Mouse (Mus musculus) lung, embryonic 15.5 days (tissue): ENCODE results near the gene Saa4. TPM values are rescaled to one million over a fixed set of nuclear protein-coding genes. Genes with fewer than 3 reads are reported as not detected.
"Not testable (repeated sequence)": the region's sequence is repeated elsewhere in the genome, so short reads cannot be mapped to it uniquely, and the experiment has no call there.

Experiments
- ATAC-seq: fragments of 200-750 bp; cut with Nextera tagmentation; 2 replicates; pipeline ENCODE4 v1.8.0; 2017; ENCODE audit warnings: moderate number of reproducible peaks, borderline replicate concordance; ENCODE audit not compliant: low FRiP score, low TSS enrichment; ENCODE audit errors: extremely low read depth
- H3K27ac ChIP-seq: fragments of 300-500 bp; sonication (generic); 2 replicates; pipeline ENCODE4 v1.5.1; 2015; ENCODE audit warnings: moderate library complexity, mild to moderate bottlenecking, inconsistent platforms
- H3K27me3 ChIP-seq: fragments of 300-500 bp; sonication (generic); 2 replicates; pipeline ENCODE4 v1.6.1; 2015; ENCODE audit warnings: inconsistent platforms
- H3K36me3 ChIP-seq: fragments of 300-500 bp; sonication (generic); 2 replicates; pipeline ENCODE4 v1.6.1; 2015; ENCODE audit warnings: inconsistent platforms
- H3K4me1 ChIP-seq: fragments of 300-500 bp; sonication (generic); 2 replicates; pipeline ENCODE4 v1.6.1; 2015; ENCODE audit warnings: inconsistent platforms
- H3K4me2 ChIP-seq: fragments of 300-500 bp; sonication (generic); 2 replicates; pipeline ENCODE4 v1.6.1; 2015; ENCODE audit warnings: inconsistent platforms, mild to moderate bottlenecking, moderate library complexity
- H3K4me3 ChIP-seq: fragments of 300-500 bp; sonication (generic); 2 replicates; pipeline ENCODE4 v1.5.1; 2015; ENCODE audit warnings: mild to moderate bottlenecking, inconsistent platforms
- H3K9ac ChIP-seq: fragments of 300-500 bp; sonication (generic); 2 replicates; pipeline ENCODE4 v1.6.1; 2015; ENCODE audit warnings: inconsistent platforms
- H3K9me3 ChIP-seq: fragments of 300-500 bp; sonication (generic); 2 replicates; pipeline ENCODE4 v1.6.1; 2016; ENCODE audit warnings: inconsistent platforms
- WGBS: fragments of 180-500 bp; shearing (Covaris S2); methylation state at CpG from one replicate; pipeline ENCODE4 v1.1.7; 2015; 5-methylcytosine and 5-hydroxymethylcytosine counted together
- polyA plus RNA-seq: library from polyadenylated mRNA; unstranded; fragments of >200 nt; fragmentation: Nextera tagmentation; extraction: Ambion mirVana; gene quantifications from 2 replicates; pipeline ENCODE4 v1.2.1, GENCODE M21; 2015

The Saa4 gene
- polyA plus RNA-seq, 1 experiment from 2014 or later, result not detected

DNA sequence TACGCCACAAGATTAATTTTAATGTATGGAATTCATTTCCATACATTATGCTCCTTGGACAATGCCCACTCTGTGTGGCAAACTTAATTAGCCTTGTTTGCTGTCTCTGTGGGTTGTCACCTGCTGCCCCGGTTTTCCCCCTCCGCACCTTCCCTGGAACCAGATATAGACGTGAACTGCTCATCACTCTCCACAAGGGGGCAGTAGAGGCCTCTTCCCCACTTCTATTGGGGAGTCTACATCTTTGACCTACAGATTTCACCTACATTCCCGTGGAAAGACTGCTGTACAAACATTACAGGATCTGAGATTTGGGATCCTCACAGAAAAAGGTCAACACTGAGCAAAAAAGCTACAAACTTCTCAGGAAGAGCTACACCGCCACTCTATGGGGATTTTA is 17.9 kb downstream of the Saa4 start:
- WGBS, result 27% methylated on average over 6 of the region's 6 CpGs
- ATAC-seq, result no peak

DNA sequence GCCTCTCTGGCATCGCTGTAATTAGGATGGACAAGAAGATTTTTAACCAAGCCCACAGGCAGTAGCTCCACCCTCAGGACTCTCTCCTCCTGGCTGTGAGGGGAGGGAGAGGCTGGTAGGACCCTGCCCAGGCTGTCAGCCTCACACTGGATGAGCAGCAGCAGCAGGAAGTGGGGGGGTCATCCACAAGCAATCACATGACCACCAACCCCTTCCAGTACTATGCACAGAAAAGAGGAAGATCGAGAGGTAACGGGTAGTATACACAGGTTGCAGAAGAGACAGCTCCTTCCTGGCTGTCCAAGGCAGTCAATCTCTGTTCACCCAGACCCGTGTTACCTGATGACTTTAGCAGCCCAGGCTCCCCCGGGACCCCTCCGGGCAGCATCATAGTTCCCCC is 20.2 kb downstream of the Saa4 start:
- WGBS, result 56% methylated on average over 6 of the region's 6 CpGs
- Histone ChIP-seq H3K9me3 (no peaks in the 10 kb centered on the region), H3K36me3 (no peaks in the 10 kb centered on the region), H3K9ac (no peak overlapping the region), H3K27ac (no peak overlapping the region), H3K4me2 (no peak overlapping the region), H3K4me1 (peaks cover 21% of the 10 kb centered on the region), H3K27me3 (peaks cover 6% of the 10 kb centered on the region; the same call in 1 of the 2 replicates), H3K4me3 (no peak overlapping the region)
- ATAC-seq, result no peak

More for the DNA sequence above, 17.9 kb downstream of the Saa4 start:
- Histone ChIP-seq H3K4me2 (no peak overlapping the region), H3K27ac (no peak overlapping the region), H3K9me3 (no peaks in the 10 kb centered on the region), H3K4me1 (peaks cover 28% of the 10 kb centered on the region), H3K4me3 (no peak overlapping the region), H3K36me3 (no peaks in the 10 kb centered on the region), H3K9ac (no peak overlapping the region), H3K27me3 (peaks cover 22% of the 10 kb centered on the region; the same call in 1 of the 2 replicates)

DNA sequence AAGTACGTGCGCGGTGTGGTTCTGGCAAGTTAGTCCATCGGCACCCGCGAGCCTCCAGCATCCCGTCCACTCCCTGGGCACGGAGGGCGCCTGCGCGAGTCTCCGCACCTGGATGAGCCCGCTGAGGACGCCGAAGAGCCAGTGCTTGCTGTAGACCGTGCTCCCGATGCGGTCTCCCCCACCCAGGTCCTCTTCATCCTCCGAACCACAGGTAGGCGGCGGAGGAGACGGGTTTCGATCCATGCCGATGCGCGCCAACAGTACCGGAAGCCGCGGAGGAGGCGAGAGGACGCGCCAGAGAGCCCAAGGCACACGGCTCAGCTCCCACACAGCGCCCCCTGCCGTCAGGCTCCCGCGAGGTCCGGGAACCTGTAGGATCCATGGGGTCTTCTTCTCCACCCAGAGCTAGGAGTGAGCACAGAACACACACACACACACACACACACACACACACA is 22.0 kb downstream of the Saa4 start, which contains the start of gene Saal1:
Saal1 (minus strand) TSS at position 291 of the 455 bp plus-strand sequence.
- H3K4me1 ChIP-seq, result peaks cover 7% of the 10 kb centered on the region; the same call in 1 of the 2 replicates

DNA sequence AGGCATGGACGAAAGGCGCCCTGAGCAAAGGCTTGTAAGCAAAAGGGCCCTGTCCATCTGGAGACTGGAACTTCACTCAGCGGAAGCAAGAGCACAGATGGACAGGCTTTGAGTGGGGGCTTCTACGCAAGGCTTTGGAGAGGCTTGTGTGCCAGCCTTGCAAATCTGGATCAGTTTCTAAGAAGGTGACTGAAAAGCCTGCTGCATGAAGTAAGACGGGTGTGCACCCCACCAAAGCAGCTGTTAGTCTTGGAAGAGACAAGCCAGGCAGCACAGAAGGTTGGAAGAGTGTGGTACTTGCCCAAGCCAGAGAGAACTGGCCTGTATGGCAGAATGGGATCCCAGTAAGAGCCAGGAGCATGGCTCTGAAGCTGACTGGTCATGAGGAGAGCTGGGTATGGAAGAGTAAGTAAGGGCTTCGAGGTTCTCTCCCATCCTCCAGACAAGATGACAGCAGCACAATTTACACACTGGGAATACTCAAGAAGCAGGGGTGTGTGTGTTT is 31.8 kb downstream of the Saa4 start:
- Histone ChIP-seq H3K9me3 (no peaks in the 10 kb centered on the region), H3K9ac (no peak overlapping the region), H3K36me3 (peaks cover 86% of the 10 kb centered on the region), H3K4me3 (no peak overlapping the region), H3K27me3 (no peaks in the 10 kb centered on the region), H3K27ac (no peak overlapping the region), H3K4me1 (no peaks in the 10 kb centered on the region), H3K4me2 (no peak overlapping the region)
- ATAC-seq, result no peak
- 93% methylated on average over 6 of the region's 6 CpGs for WGBS

More for the DNA sequence above, 22.0 kb downstream of the Saa4 start, which contains the start of gene Saal1:
- Histone ChIP-seq H3K27ac (peak within 1 kb of the TSS; percentile 78), H3K9ac (peak within 1 kb of the TSS; percentile 92), H3K27me3 (peaks cover 6% of the 10 kb centered on the region; the same call in 1 of the 2 replicates), H3K36me3 (peaks cover 16% of the 10 kb centered on the region), H3K4me2 (peak within 1 kb of the TSS; percentile 55), H3K4me3 (peak within 1 kb of the TSS; percentile 87), H3K9me3 (no peaks in the 10 kb centered on the region)
- peak; percentile 97 for ATAC-seq
- under 1% methylated on average over 38 of the region's 38 CpGs for WGBS

DNA sequence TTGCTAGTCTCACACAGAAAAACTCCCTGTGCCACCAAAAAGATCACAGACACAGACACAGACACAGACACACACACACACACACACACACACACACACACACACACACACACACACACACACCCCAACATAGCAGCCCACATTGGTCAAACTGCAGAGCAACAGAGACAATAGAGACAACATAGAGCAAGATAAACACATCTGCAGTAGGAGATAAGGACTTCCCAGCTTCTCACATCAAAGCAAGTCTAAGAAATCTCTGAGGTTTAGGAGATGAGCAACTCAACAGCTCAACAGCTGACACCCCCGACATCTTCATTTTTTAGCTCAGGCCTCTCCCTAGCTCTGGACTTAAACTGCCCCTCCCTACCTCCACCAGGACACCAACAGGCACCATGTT is 35.6 kb downstream of the Saa4 start:
- no peak overlapping the region for H3K4me2 ChIP-seq
- H3K9me3 ChIP-seq, result no peaks in the 10 kb centered on the region
- H3K4me1 ChIP-seq, result no peaks in the 10 kb centered on the region
- no peak for ATAC-seq
- H3K4me3 ChIP-seq, result no peak overlapping the region
- H3K9ac ChIP-seq, result no peak overlapping the region
- H3K27me3 ChIP-seq, result no peaks in the 10 kb centered on the region
- no peak overlapping the region for H3K27ac ChIP-seq
- 86% methylated on average over 1 of the region's 1 CpGs for WGBS
- H3K36me3 ChIP-seq, result peaks cover 68% of the 10 kb centered on the region

DNA sequence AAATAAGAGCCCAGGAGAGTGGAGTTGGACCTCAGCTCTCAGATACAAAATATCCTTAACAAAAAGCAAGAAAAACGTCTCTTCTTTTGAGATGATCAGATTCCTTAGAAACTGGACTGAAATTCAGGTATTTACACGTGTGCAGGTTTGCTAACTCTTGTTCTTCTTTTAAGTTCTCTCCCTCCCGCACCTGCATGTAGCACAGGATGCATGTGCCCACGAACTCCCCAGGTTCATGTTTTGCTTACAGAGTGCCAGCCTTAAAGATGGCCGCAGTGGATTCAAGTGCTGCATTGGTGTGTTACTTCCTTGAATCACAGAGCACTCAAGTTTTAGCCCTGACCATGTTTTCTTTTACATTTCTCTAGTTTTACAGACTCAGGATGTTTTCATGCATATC is 45.6 kb downstream of the Saa4 start:
- no peaks in the 10 kb centered on the region for H3K9me3 ChIP-seq
- WGBS, result 82% methylated on average over 5 of the region's 5 CpGs
- no peak for ATAC-seq

DNA sequence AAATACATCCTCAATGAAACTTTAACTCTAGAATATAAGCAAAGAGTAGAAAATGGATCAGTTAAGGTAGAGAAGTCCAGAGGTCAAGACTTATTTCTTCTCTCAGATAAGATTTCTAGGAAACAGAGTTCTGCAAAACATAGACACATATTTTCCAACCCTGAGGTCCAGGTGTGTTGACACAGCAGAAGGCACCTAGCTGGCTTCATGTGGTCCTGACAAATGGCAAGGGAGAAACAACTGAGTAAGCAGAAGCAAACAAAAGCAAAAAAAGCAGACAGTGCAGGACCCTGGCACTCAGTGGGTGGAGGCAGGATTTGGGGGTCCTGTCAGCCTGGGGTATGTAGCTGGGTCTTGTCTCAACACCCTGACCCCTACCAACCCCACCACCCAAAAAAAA is 51.7 kb downstream of the Saa4 start:
- no peak for ATAC-seq
- H3K27me3 ChIP-seq, result no peaks in the 10 kb centered on the region

More for the DNA sequence above, 45.6 kb downstream of the Saa4 start:
- Histone ChIP-seq H3K4me3 (no peak overlapping the region), H3K27ac (no peak overlapping the region), H3K4me2 (no peak overlapping the region), H3K27me3 (no peaks in the 10 kb centered on the region), H3K9ac (no peak overlapping the region), H3K36me3 (peaks cover 29% of the 10 kb centered on the region), H3K4me1 (no peaks in the 10 kb centered on the region)

DNA sequence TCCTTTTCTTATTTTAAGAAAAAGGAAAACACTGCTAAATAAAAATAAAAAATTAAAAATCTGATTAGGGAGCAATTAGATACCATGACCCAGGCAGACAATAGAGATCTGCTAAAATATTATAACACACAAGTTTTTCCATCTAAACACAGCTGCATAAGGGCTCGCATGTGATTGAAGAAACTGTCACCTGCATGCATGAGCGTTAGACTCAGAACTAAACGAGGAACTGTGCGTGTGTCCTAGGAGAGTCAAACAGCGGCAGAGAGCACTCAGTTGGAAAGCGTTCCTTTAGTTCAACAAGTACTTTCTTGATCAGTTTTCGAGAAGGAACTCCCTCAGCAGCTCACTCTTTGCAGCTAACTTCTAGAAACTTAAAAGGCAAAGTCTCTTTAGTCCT is 53.4 kb downstream of the Saa4 start:
- 67% methylated on average over 7 of the region's 7 CpGs for WGBS
- H3K27me3 ChIP-seq, H3K9ac ChIP-seq: not testable (repeated sequence)

More for the DNA sequence above, 51.7 kb downstream of the Saa4 start:
- Histone ChIP-seq H3K4me1 (no peaks in the 10 kb centered on the region), H3K9me3 (no peaks in the 10 kb centered on the region), H3K27ac (no peak overlapping the region), H3K36me3 (no peaks in the 10 kb centered on the region), H3K9ac (no peak overlapping the region), H3K4me3 (no peak overlapping the region), H3K4me2 (no peak overlapping the region)

DNA sequence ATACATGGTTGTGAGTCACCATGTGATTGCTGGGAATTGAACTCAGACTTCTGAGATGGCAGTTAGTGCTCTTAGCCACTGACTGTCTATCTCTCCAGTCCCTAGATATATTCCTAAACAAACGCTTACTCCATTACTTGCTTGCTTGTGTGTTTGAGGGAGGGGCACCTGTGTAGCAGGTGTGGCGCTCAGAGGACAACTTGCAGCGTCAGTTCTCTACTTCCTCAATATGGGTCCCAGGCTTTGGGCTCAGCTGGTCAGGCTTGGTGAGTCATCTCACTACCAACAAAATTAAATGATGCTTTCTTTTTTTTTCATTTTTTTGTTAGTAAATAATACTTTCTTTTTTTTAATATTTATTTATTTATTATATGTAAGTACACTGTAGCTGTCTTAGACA is 54.0 kb downstream of the Saa4 start:
- WGBS, result 86% methylated on average over 3 of the region's 3 CpGs
- H3K4me3 ChIP-seq, result no peak overlapping the region
- no peaks in the 10 kb centered on the region for H3K27me3 ChIP-seq
- no peak overlapping the region for H3K27ac ChIP-seq
- no peak overlapping the region for H3K4me2 ChIP-seq
- no peaks in the 10 kb centered on the region for H3K9me3 ChIP-seq
- H3K4me1 ChIP-seq, result no peaks in the 10 kb centered on the region
- H3K9ac ChIP-seq, result no peak overlapping the region
- no peak for ATAC-seq
- H3K36me3 ChIP-seq, result no peaks in the 10 kb centered on the region

More for the DNA sequence above, 53.4 kb downstream of the Saa4 start:
- H3K4me1 ChIP-seq, ATAC-seq, H3K9me3 ChIP-seq, H3K4me3 ChIP-seq, H3K27ac ChIP-seq, H3K36me3 ChIP-seq, H3K4me2 ChIP-seq: not testable (repeated sequence)

Other genes starting within 250 kb of the Saa4 start
- 13.3 and 14.4 TPM in 2 replicates for gene Sergef, start 92.8 kb downstream of the Saa4 start, polyA plus RNA-seq
- gene Tph1, start 60.1 kb downstream of the Saa4 start, polyA plus RNA-seq, result 0.39 and 0.55 TPM in 2 replicates
- gene Saal1, start 21.9 kb downstream of the Saa4 start, polyA plus RNA-seq, result 32.2 and 32.9 TPM in 2 replicates
- 0.16 and 0.40 TPM in 2 replicates for gene Saa3, start 16.9 kb downstream of the Saa4 start, polyA plus RNA-seq
- gene Saa1, start 10.4 kb upstream of the Saa4 start, polyA plus RNA-seq, result 0.12 and 0.20 TPM in 2 replicates
- not detected in 2 replicates for gene Saa2, start 19.2 kb upstream of the Saa4 start, polyA plus RNA-seq
- gene Hps5, start 63.5 kb upstream of the Saa4 start, polyA plus RNA-seq, result 19.3 and 21.3 TPM in 2 replicates
- gene Gtf2h1, start 63.5 kb upstream of the Saa4 start, polyA plus RNA-seq, result 40.6 and 43.8 TPM in 2 replicates
- gene Ldha, start 108.9 kb upstream of the Saa4 start, polyA plus RNA-seq, result 1,840 and 1,954 TPM in 2 replicates
- gene Ldhc, start 128.6 kb upstream of the Saa4 start, polyA plus RNA-seq, result 0.14 TPM in 1 of 2 replicates, not detected in the other
- 157 and 163 TPM in 2 replicates for gene Tsg101, start 187.4 kb upstream of the Saa4 start, polyA plus RNA-seq
- gene Uevld, start 225.9 kb upstream of the Saa4 start, polyA plus RNA-seq, result 12.1 and 13.1 TPM in 2 replicates